Mouse (Mus musculus): ENCODE results near the gene Nphs1.

DNA sequence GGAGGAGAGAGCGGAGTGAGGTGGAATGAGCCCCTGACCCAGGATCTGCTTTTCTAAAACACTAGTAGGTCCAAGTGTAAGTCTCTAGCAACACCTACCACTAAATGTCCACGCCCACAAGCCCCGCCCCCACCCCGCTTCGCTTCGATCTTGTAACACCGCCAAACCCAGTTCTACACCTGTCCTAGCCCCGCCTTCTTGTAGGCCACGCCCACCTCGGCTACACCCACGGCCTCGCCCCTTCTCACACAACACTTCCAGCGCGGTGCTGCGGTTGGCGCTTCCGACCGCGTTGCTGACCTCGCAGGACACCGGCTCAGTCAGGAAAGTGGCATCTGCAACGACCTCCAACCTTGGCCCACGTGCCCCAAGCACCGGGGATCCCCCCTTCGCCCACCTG lies 4.3 kb upstream of the Nphs1 start:
- no peak for TF ChIP-seq POLR2A (IDR thresholded peaks at IDR 0.05; ENCODE audit: extremely low read depth, insufficient read depth, low read length)
- TF ChIP-seq CTCF (IDR thresholded peaks at IDR 0.05; ENCODE audit: low read depth, low read length): no peak
